Mouse (Mus musculus) adrenal gland (tissue): ENCODE data around the gene Ankrd44.

Source experiments
- intact Hi-C: fragments of 180-260 bp; cut with DNase I; formaldehyde crosslinking; loops from one replicate; pipeline ENCODE4 v1.15.1; 2025

Ankrd44 gene

DNA sequence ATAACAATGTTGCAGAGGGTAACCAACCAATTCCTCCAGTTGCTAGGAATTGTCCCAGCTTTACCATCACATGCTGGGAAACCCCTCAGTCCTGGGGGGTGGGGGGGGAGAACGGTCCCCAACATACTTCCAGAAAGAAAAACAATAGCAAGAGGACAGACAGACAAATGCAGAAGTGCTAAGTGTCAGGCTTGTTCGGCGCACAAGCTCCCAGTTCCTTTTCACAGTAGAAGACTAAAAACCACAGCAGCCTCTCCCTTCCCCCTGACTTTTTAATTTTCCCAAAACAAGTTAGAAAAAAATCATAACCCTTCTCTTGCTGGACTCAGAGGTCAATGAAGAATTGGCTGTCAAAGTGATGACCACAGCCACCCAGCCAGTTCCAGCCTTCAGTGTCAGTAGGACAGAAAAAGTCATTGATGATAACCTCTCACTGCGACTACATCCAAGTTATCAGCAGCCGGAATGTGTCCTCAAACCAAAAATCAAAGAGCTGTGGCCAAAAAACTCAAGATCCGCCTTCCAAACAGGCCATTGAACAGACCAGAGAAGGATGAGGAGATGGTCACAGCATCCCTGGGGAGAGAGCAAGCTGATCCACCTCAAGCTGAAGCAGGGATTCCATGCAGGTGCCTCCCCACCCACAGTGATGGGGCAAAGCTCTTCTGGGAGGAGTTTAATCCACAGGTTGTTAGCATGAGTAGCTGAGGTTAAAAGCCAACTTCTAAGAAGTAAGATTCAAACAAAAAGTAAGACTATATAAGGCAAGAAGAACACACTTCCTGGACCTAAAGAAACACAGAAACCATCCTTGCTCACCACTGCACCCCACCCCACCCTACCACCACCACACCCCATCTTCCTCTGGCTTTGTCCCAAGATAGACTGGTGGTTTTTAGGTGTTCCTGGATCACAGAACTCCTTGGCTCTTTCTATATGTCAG lies 2.5 kb downstream of the Ankrd44 start:
- intact Hi-C loops: no loop called here

GRCm38 (mm10) chr1:54922707-54923106 lies 3.5 kb downstream of the Ankrd44 start:
- intact Hi-C loops: no loop called here

- intact Hi-C loops: no loop called here
Measured at GRCm38 (mm10) chr1:54922025-54922574, 4.1 kb downstream of the Ankrd44 start.

GRCm38 (mm10) chr1:54920132-54920531 lies 6.1 kb downstream of the Ankrd44 start:
- intact Hi-C loops: no loop called here

DNA sequence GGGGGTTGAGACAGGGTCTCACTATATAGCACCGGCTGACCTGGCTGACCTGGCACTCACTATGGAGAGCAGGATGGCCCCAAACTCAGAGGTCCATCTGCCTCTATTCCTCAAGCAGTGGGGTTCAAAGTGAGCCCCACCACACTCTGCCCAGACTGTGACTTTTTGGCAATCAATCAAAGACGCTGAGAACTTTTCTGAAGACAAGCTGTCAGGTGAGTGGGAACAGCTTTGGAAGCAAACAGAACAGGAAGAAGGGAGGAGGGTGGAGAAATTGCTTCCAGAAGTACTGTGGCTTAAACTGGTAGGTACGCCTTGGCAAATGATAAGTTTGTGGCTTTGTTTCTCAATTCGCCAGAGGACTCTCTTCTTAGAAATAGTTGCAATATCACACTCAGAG lies 9.7 kb downstream of the Ankrd44 start:
- intact Hi-C loops: no loop called here

DNA sequence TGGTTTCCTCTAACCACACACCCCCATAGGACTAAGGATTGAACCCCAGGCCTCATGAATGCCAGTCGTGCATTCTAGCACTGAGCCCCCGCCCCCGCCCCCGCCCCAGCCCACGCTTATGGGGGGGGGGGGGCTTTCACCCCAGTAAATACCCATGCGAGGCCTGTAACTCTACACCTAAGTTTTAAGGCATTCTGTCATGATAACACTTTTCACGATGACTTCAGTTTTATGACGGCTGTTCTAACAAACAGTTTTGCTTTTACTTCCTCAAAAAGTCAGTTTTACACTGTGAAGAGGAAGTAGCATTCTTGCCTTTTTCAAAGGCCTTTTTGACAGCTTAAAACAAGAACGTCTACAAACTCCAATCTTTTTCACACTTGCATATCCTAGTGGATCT lies 11.8 kb downstream of the Ankrd44 start:
- intact Hi-C loops: no loop called here

- intact Hi-C loops: no loop called here
Measured at GRCm38 (mm10) chr1:54913379-54913873, 12.8 kb downstream of the Ankrd44 start.

GRCm38 (mm10) chr1:54913063-54913335 lies 13.2 kb downstream of the Ankrd44 start:
- intact Hi-C loops: no loop called here

DNA sequence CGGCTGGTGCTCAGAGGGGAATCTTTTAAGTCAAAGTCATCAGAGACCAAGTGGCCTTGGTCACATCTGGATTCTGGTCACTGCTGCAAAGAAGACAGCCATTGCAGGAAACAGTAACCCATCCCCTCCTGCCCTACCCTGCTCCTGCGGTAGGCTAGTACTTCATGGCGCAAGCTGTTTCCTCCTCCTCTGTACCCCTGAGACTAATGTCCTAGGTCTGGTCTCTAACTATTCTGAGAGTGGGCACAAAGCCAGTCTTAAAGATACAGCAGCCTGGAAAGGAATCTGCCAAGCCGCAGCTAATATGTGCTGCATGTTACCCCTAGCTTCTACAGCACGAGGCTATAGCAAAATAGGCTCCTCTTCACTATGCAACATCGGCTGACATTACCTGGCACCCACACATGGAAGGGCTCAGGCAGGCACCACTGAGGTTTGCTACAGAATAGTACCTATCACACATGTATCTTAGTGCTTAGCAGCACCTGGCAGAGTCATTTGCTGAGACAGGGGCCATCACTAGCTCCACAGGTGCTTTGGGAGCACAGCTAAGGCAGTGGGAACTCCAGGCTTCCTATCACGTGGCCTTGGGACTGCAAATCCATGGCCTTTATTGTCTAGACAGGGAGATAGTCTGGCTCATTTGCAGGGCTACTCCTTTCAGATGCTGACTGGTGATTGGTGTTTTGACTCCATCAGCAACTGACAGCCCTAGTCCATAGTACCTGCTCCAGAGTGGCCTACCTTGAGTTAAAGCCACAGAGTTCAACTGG lies 13.7 kb downstream of the Ankrd44 start:
- intact Hi-C loops: no loop called here

DNA sequence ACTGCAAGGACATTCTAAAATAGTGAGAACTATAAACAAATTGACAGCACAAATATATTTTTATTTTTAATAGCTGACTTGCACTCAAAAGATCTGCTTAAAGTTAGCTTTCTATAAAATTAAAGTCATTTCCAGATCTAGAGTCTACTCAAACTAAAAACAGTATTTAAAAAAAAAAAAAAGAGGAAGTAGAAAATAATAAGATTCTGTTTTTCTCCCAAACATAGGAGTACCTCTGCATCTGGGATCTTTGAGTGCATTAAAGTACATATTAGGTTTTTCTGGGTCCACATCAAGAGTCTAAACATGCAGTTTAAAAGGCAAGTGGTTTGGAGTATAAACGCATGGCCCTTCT lies 15.0 kb downstream of the Ankrd44 start:
- intact Hi-C loops: no loop called here

DNA sequence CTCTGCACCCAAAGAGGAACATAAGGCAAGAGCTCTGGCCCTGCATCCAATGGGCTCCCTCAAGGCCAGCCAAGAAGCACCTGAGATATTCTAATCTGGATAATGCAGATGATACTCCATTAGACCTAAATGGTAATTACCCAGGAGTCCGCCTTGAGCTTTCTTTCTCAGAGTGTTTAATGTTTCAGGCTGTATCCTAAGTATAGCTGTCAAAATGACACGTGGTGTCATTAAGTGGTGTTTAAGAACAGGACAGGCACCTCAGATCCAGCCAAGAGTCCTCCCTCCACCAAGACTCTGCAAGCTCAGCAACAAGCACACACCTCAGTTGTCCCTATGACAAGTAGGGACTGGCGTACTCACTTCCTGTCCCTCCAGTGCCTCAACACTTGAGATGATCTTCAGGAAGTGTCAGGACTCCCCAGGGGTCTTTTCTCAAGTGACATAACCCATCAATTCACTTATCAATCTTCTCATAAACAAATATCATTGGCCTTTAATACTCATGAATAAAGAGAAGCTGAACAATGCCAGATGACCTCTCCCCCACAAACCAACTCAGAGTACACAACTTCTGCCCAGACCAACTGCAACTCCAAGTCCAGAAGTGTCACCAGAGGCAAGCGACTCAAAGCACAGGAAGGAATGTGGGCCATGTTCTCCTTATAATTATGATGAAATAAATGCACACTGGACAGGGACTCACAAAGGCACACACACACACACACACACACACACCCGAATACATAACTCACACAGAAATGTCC lies 15.5 kb downstream of the Ankrd44 start:
- intact Hi-C loops: no loop called here

DNA sequence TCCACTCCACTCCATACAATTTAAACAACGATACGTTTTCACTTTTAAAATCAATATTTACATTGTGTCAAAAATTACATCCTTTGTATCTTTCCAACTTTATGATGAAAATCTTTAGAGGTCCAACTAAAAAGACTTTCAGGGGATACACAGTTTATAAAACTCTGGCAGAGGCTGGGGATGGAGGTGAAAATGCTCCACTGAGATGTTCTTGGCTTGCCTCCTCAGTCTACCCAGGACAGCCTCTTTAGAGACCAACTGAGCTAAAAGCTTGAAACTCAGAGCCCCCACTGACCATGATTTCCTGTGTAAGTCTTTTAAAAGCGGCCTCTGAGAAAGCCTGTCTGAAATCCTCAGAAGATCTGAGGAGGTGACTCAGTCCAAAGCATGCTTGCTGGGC lies 17.4 kb downstream of the Ankrd44 start:
- intact Hi-C loops: no loop called here

- intact Hi-C loops: no loop called here
Measured at GRCm38 (mm10) chr1:54907066-54907639, 19.0 kb downstream of the Ankrd44 start.

- intact Hi-C loops: no loop called here
Measured at GRCm38 (mm10) chr1:54906322-54906721, 19.9 kb downstream of the Ankrd44 start.

- intact Hi-C loops: no loop called here
Measured at GRCm38 (mm10) chr1:54905632-54906031, 20.6 kb downstream of the Ankrd44 start.

DNA sequence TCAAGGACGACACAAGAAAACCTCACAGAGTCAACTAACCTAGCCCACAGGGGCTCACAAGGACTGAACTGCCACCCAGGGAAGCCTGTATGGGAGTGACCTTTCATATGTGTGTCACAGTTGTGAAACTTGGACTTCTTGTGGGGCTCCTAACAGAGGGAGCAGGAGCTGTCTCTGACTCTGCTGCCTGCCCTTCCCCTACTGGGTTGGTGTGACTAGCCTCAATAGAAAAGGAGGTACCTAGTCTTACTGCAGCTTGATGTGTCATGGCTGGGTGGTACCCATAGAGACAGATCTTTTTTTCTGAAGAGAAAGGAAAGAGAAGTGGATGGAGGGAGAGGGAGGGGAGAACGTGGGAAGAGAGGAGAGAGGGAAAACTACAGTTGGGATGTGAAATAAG lies 22.0 kb downstream of the Ankrd44 start:
- intact Hi-C loops: no loop called here

DNA sequence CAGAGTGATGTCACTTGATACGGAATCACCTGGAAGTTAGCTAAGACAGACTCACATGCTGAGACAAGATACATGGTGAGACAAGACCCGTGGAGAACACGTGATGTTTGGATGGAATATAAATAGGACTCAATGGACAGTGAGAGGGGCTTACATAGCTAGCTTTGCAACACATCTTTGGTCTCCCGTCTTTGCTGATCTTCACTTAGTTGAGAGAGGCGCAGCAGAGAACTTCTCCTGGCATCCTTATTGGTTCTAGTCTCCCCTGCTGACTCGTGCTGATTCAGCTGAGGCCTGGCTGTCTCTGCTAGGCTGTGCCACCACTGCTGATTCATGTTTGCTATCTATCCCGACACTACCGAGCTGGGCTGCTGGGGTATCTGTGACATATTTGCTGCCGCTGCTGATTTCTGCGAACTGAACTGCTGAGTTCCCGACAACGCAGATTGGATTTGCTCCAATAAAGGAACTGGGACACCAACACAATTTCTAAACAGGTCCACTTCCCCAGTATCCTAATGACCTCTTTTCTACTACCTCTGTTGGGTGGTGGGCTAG lies 23.4 kb downstream of the Ankrd44 start:
- intact Hi-C loops: no loop called here

DNA sequence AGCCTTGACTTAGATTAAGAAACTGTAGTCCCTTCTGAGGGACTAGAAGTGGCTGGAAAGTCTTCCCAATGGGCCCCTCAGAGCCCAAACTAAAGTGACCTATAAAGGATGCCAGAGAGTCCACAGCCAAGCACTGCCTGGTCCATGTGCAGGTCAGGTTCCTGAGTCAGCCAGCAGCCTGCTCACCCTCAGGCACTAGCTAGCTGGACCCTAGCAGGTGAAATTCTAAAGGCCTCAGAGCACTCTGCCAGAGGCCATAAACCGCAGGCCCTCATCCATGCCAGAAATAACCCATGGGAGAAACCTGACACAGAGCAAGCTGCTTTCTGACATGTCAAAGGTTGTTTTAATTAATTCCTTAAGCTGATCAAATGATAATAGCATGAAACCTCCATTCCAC lies 25.1 kb downstream of the Ankrd44 start:
- intact Hi-C loops: no loop called here

DNA sequence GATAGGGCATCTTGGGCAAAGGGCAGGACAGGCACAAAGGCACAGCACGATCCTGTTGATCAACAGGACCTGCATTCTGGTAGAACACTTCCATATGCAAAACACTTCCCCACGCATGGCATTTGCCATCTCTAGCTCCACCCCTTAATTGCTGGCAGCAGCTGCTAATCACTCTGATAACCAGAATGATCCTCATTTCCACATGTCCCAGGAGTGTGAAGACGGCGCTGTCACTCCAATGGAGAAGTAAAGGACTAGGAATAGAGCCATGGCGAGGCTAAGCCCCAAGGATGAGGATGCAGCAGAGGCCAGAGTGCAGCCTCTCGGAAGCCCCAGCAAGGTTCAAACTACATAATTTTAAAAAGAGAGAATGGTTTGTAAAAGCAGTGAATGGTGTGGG lies 26.9 kb downstream of the Ankrd44 start:
- intact Hi-C loops: no loop called here

DNA sequence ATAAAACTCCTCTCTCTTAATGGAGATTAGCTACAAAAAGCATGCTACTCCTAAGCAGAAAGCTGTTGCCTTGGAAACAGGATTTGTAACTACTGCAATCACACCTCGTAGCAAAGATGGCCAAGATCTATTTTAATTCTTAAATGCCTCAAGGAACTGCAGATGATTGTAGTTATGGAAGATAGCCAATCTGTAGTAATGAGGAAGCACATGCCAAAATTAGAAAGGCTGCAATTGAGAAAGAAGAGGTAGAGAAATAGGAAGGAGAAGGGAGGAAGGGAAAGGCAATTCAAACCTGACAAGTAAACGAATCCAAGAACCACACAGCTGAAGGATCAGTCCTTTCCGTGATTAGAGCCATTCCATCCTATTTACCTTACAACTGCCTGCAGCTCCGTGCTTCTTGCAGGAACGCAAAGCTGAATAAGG lies 27.5 kb downstream of the Ankrd44 start:
- intact Hi-C loops: no loop called here

DNA sequence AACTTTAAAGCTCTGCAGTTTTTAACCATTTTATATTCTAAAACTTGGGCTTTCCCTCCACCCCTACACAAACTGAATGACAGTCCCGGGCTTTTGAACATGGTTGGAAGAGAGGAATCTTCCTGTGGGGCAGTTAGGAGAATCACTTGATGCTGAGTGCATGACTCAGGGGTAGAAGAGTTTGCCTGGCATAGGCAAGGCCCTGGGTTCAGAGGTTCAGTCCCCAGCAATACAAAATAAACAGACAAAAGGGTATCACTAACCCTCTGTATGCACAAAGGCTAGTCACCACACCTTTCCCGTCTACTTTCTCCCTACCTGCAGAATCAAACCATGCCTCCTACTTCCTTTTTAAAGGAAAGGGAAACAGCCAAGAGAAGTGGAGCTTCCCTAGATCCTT lies 28.5 kb downstream of the Ankrd44 start:
- intact Hi-C loops: no loop called here
